Mouse (Mus musculus) cerebral cortex, adult 2 months (tissue): ENCODE measurements around the gene Avil.

Experiments used
- WGBS: fragments of 180-500 bp; shearing (Covaris S2); methylation state at CpG from one replicate; pipeline ENCODE4 v1.1.7; 2018; 5-methylcytosine and 5-hydroxymethylcytosine counted together

Gene Avil

DNA sequence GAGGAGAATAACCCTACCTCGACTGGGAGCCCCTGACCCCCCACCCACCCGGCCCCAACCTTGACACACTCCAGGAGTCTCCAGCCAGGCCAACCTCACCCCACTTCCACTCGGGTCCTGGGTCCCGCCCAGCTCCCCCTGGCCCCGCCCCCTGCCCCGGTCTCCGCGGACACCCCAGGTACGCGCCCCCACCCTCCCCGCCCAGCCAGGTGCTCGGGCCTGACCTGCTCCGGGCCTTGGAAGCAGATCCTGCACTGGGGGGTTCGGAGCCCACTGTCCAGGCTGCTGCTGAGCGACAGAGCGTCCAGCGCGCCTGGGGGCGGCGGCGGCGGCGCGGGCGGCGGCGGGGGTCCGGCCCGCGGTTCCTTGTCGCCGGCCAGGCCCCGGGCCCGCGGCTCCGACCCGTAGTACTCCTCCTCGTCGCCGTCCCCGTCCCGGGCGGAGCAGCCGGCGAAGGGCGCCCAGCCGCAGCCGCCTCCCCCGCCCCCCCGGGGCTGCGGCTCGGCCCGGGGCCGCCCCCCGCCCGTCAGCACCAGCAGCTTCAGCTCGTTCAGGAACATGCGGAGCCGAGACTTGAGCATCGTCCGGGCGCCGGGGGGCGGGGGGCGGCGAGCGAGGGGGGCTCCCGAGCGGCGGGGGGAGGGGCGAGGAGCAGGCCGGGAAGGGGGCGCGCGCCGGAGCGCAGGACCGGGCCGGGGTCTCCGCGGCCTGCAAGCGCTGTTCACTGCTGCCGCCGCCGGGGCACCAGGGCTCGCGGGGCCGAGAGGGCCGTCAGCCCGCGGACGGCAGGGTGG lies 58.9 kb downstream of the Avil start:
- under 1% methylated on average over 69 of the region's 92 CpGs for WGBS

GRCm38 (mm10) chr10:127059968-127060916 lies 59.7 kb downstream of the Avil start, which contains the start of gene March9:
TSS of gene March9 (minus strand) at chr10:127060184.
- 2% methylated on average over 41 of the region's 72 CpGs for WGBS

DNA sequence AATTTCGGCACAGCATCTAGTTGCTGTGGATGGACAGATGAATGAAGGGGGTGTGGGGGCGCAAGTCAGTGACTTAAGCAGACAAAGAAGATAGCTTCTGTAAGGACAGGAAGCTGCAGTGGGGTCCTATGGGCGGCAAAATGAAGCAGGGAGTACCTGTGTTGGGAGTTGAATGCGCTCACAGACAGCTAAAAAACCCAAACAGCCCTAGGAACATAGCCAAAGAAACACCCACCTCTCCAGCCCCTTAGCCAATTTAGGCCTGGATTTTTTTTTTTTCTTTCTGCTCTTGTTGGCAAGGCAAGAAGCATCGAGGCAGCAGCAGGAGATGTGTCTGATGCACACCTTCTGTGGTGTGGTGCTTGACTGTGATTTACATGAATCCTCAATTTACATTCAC lies 60.6 kb downstream of the Avil start:
- 32% methylated on average over 5 of the region's 5 CpGs for WGBS

DNA sequence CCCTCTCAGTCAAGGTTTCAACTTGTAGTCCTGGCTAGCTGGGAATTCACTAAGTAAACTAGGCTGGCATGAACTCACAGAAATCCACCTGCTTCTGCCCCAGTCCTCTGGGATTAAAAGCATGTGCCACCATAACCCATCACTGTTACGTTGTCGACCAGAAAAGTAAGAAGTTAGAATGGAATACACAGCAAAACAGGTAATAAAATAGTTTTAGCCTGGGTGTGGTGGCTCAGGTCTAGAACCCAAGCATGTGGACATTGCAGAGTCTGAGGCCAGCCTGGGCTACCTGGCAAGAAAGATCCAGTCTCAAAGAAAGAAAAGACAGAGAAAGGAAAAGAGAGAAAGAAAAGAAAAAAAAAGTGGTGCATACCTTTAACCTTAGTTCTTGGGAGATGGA lies 61.0 kb downstream of the Avil start:
- 54% methylated on average over 2 of the region's 2 CpGs for WGBS

GRCm38 (mm10) chr10:127062101-127062500 lies 61.6 kb downstream of the Avil start:
- WGBS: 82% methylated on average over 4 of the region's 4 CpGs

GRCm38 (mm10) chr10:127062503-127062902 lies 62.0 kb downstream of the Avil start:
- 49% methylated on average over 5 of the region's 5 CpGs for WGBS

DNA sequence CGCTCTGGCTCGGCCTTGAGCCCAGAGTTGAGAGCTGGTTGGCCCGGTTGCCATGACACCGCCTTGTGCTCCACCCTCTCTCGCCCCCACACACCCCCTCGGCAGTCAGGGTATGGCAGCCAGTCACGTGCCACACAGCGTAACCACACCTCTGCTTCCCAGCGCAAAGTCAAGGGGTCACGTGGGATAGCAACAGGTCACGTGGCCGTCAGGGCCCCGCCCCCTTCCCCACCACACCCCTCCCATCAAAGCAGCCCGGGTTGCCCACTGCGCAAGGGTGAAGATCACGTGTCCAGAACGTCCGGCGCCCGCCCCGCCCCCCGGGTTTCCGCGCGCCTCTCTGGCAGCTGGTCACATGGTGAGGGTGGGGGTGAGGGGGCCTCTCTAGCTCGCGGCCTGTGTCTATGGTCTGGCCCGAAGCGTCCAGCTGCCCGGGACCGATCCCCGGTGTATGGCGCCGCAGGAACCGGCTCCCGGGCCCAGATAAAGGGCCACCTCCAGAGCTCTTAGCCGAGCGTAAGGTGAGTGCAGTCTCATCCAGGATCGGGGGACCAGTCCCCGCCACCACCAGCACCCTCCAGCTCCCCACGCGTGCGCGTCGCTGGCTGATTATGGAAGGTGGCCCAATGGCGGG lies 62.8 kb downstream of the Avil start, which contains the start of gene Cdk4:
TSS of gene Cdk4 (plus strand) at position 296 of the 634 bp plus-strand sequence.
- under 1% methylated on average over 44 of the region's 46 CpGs for WGBS

DNA sequence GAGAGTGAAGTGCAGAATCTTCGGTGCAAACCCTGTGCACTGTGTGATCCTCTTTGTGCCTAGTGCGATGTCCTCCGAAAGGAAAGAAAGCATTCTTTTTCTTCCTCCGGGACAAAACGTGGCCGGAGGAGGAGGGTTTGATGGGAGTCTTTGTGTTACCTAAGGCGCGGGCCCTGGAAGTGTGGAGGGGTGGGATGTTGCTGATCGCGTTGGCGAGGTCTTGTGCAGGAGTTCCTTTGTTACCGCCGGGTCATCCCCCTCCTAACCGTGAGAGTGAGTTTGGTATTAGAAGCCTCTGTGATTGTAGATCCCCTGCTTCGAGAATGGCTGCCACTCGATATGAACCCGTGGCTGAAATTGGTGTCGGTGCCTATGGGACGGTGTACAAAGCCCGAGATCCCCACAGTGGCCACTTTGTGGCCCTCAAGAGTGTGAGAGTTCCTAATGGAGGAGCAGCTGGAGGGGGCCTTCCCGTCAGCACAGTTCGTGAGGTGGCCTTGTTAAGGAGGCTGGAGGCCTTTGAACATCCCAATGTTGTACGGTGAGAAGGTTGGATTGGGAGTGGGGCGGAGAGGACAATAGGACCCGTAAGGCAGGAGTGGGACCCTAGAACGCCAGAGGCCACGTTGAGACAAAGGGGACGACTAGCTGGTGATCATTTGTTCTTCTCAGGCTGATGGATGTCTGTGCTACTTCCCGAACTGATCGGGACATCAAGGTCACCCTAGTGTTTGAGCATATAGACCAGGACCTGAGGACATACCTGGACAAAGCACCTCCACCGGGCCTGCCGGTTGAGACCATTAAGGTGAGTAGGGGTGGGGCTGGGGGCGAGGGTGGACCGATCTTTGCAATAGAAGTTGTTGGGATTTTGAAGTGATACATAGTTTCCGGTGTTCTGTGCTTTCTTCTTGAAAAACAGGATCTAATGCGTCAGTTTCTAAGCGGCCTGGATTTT lies 63.7 kb downstream of the Avil start:
- WGBS: 8% methylated on average over 37 of the region's 37 CpGs

- WGBS: 85% methylated on average over 9 of the region's 9 CpGs
These were observed 65.5 kb downstream of the Avil start for GRCm38 (mm10) chr10:127065981-127066380.

- 91% methylated on average over 14 of the region's 14 CpGs for WGBS
These were observed 66.1 kb downstream of the Avil start for GRCm38 (mm10) chr10:127066519-127067018.

- WGBS: 72% methylated on average over 9 of the region's 9 CpGs
These were observed 68.0 kb downstream of the Avil start for GRCm38 (mm10) chr10:127068360-127069038.

DNA sequence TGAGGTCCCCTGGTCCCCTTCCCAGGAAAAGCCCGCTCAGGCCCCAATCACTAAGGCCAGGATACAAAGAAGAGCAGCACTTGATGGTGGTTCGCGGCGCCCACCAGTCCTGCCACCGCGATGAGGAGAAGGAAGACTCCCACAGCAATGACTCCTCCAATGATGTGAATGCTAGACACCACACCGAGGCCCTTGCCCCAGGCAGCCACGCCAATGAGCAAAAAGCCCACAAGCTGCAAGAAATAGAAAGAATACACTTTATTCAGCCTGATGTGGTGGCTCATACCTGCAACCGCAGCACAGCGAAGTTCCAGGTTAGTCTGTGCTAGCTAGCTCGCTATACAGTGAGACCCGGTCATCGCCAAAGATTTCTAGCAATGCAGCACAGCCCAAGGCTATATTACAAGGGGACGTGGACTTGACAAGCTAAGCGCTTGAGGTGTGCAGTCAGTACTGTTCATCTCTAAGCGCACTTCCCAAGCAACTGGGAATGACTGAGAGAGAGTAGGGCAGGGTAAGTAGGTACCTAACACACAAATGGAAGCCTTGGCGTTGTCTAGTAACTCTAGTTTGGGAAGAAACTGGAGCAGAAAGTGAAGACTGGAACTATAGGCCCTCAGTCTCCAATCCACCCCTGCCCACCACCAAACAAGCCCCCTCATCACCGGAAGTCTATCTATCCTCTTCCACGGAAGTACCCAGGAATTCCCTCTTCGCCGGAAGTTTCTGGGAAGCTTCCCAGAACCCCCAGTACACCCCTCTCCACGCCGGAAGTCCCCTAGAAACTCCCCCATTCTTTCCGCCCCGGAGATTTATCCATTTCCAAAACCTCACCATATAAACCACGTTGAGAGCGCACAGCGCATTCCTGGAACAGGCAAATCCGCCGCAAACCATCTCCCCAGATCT lies 69.0 kb downstream of the Avil start:
- WGBS: 6% methylated on average over 30 of the region's 30 CpGs
